Mouse (Mus musculus): ENCODE data around the gene Sh3bp2. TPM values are rescaled to one million over a fixed set of nuclear protein-coding genes. Genes with fewer than 3 reads are reported as not detected.
"Not testable (repeated sequence)": the region's sequence is repeated elsewhere in the genome, so short reads cannot be mapped to it uniquely, and the experiment has no call there.

The Sh3bp2 gene
- polyA plus RNA-seq, 1 experiment from 2014 or later = 3.7 TPM

DNA sequence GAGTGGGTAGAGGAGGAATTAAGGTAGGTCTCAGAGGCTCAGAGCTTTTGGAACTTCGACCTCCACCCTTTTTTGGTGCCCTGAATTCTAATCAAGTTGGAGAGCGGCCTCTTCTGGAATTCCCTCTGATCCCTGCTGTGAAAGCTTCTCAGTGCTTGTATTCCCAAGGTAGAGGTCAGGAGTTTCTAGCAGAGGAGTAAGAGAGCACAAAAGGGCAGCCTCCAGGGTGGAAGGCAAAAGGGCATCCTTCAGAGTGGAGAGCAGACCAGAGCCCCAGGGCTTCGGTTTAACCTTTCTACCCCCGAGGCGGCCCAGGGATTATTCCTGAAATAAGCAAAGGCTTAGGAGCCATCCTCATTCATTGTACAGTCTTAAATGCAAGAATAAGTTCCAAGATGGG is 64.4 kb downstream of the Sh3bp2 start:
- no peaks in the 10 kb centered on the region for H3K27me3 ChIP-seq (replicated peaks; ENCODE audit: control insufficient read depth, insufficient read depth, low read length)
- no peak overlapping the region for H3K27ac ChIP-seq (ENCODE audit: low read length)
- no peak overlapping the region for H3K4me3 ChIP-seq (ENCODE audit: low read length)
- peaks cover 3% of the 10 kb centered on the region; the same call in 1 of the 2 replicates for H3K36me3 ChIP-seq (ENCODE audit: control insufficient read depth, insufficient read depth, low read length)
- no peaks in the 10 kb centered on the region for H3K4me1 ChIP-seq (ENCODE audit: control insufficient read depth, insufficient read depth, low read length)
- H3K9ac ChIP-seq (ENCODE audit: low read depth, low read length) = no peak overlapping the region
- no peak overlapping the region for H3K4me2 ChIP-seq (ENCODE audit: low read depth, low read length)
- ATAC-seq = no peak
- 47% methylated on average over 5 of the region's 5 CpGs for WGBS
- H3K9me3 ChIP-seq (ENCODE audit: control insufficient read depth, low read length) = no peaks in the 10 kb centered on the region

- ATAC-seq = no peak
- no peak overlapping the region for H3K27ac ChIP-seq (ENCODE audit: low read length)
- no peak overlapping the region for H3K4me3 ChIP-seq (ENCODE audit: low read length)
- no peak overlapping the region for H3K4me2 ChIP-seq (ENCODE audit: low read depth, low read length)
- WGBS = 65% methylated on average over 4 of the region's 4 CpGs
- H3K9ac ChIP-seq (ENCODE audit: low read depth, low read length) = no peak overlapping the region
- H3K27me3 ChIP-seq (replicated peaks; ENCODE audit: control insufficient read depth, insufficient read depth, low read length) = no peaks in the 10 kb centered on the region
- H3K9me3 ChIP-seq (ENCODE audit: control insufficient read depth, low read length) = no peaks in the 10 kb centered on the region
- no peaks in the 10 kb centered on the region for H3K4me1 ChIP-seq (ENCODE audit: control insufficient read depth, insufficient read depth, low read length)
- peaks cover 3% of the 10 kb centered on the region; the same call in 1 of the 2 replicates for H3K36me3 ChIP-seq (ENCODE audit: control insufficient read depth, insufficient read depth, low read length)
These were observed 65.1 kb downstream of the Sh3bp2 start for GRCm38 (mm10) chr5:34590702-34591101.

DNA sequence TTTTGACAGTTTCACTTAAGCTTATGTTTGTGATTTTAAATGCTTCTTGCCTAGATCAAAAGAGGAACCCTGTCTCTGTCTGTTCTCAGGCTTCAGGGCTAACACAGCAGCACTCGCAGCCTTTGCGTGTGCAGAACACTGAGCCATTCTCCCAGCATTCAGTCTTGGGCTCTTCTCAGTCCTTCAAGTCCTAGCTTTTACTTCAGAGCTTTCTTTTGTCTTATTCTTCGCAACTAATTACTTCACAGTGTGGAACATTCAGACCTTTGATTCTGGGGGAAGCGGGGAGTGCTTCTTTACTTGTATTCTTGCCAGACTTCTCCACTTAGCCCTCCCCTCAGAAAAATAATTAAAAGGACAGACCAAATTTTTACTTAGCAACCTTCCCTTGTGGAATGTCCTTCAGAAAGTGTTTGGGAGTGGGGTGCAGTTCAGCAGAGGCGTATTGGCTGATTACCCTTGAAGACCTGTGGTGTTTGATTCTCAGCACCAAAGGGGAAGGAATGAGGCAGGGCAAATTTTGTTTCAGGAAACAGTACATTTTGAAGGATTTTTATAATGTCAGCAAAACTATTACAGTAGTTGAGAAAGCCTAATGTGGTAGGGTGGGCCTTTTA is 65.9 kb downstream of the Sh3bp2 start:
- Histone ChIP-seq H3K27ac (ENCODE audit: low read length) (no peak overlapping the region), H3K36me3 (ENCODE audit: control insufficient read depth, insufficient read depth, low read length) (peaks cover 3% of the 10 kb centered on the region; the same call in 1 of the 2 replicates), H3K9ac (ENCODE audit: low read depth, low read length) (no peak overlapping the region), H3K4me1 (ENCODE audit: control insufficient read depth, insufficient read depth, low read length) (no peaks in the 10 kb centered on the region), H3K4me3 (ENCODE audit: low read length) (no peak overlapping the region), H3K9me3 (ENCODE audit: control insufficient read depth, low read length) (no peaks in the 10 kb centered on the region), H3K4me2 (ENCODE audit: low read depth, low read length) (no peak overlapping the region), H3K27me3 (replicated peaks; ENCODE audit: control insufficient read depth, insufficient read depth, low read length) (no peaks in the 10 kb centered on the region)
- WGBS = 69% methylated on average over 5 of the region's 5 CpGs
- ATAC-seq = no peak

DNA sequence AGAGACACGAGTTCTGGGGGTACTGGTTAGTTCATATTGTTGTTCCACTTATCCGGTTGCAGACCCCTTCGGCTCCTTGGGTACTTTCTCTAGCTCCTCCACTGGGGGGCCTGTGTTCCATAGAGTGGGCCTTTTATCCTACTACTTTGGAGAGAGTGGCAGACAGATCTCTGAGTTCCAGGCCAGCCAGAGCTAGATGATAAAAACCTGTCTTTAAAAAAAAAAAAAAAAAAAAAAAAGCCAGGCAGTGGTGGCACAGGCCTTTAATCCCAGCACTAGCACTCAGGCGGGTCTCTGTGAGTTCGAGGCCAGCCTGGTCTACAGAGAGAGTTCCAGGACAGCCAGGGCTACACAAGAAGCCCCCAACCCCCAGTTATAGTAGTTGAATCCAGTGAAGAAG is 66.6 kb downstream of the Sh3bp2 start:
- not testable (repeated sequence) for H3K4me2 ChIP-seq (ENCODE audit: low read depth, low read length); H3K27ac ChIP-seq (ENCODE audit: low read length); H3K9ac ChIP-seq (ENCODE audit: low read depth, low read length); H3K4me3 ChIP-seq (ENCODE audit: low read length); H3K4me1 ChIP-seq (ENCODE audit: control insufficient read depth, insufficient read depth, low read length); ATAC-seq; H3K9me3 ChIP-seq (ENCODE audit: control insufficient read depth, low read length); H3K27me3 ChIP-seq (replicated peaks; ENCODE audit: control insufficient read depth, insufficient read depth, low read length); H3K36me3 ChIP-seq (ENCODE audit: control insufficient read depth, insufficient read depth, low read length)
- 91% methylated on average over 5 of the region's 5 CpGs for WGBS

- H3K27me3 ChIP-seq (replicated peaks; ENCODE audit: control insufficient read depth, insufficient read depth, low read length) = no peaks in the 10 kb centered on the region
- no peak overlapping the region for H3K4me3 ChIP-seq (ENCODE audit: low read length)
- H3K9ac ChIP-seq (ENCODE audit: low read depth, low read length) = no peak overlapping the region
- H3K4me2 ChIP-seq (ENCODE audit: low read depth, low read length) = no peak overlapping the region
- ATAC-seq = no peak
- H3K27ac ChIP-seq (ENCODE audit: low read length) = no peak overlapping the region
- WGBS = 91% methylated on average over 6 of the region's 6 CpGs
- no peaks in the 10 kb centered on the region for H3K9me3 ChIP-seq (ENCODE audit: control insufficient read depth, low read length)
- no peaks in the 10 kb centered on the region for H3K4me1 ChIP-seq (ENCODE audit: control insufficient read depth, insufficient read depth, low read length)
- peaks cover 3% of the 10 kb centered on the region; the same call in 1 of the 2 replicates for H3K36me3 ChIP-seq (ENCODE audit: control insufficient read depth, insufficient read depth, low read length)
These were observed 67.0 kb downstream of the Sh3bp2 start for GRCm38 (mm10) chr5:34592666-34593065.

DNA sequence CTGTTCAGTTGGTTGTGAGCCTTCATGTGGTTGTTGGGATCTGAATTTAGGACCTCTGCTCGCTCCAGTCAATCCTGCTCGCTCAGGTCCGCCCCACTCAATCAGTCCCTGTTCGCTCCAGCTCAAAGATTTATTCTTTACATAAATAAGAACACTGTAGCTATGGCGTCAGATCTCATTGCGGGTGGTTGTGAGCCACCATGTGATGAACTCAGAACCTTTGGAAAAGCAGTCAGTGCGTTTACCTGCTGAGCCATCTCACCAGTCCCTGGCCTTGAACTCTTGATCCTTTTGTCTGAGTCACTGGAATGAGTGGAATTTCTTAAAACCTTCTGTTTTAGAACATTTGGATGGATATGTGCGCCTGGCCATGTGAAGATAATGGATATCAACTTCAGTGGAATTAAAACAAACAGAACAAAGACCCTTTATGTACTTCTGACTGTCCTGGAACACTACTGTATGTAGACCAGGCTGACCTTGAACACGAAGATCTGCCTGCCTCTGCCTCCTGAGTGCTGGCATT is 67.6 kb downstream of the Sh3bp2 start:
- Histone ChIP-seq H3K27ac (ENCODE audit: low read length) (no peak overlapping the region), H3K4me3 (ENCODE audit: low read length) (no peak overlapping the region), H3K27me3 (replicated peaks; ENCODE audit: control insufficient read depth, insufficient read depth, low read length) (no peaks in the 10 kb centered on the region), H3K4me2 (ENCODE audit: low read depth, low read length) (no peak overlapping the region), H3K4me1 (ENCODE audit: control insufficient read depth, insufficient read depth, low read length) (no peaks in the 10 kb centered on the region), H3K9ac (ENCODE audit: low read depth, low read length) (no peak overlapping the region), H3K36me3 (ENCODE audit: control insufficient read depth, insufficient read depth, low read length) (peaks cover 3% of the 10 kb centered on the region; the same call in 1 of the 2 replicates), H3K9me3 (ENCODE audit: control insufficient read depth, low read length) (no peaks in the 10 kb centered on the region)
- WGBS = 92% methylated on average over 9 of the region's 9 CpGs
- ATAC-seq = no peak

DNA sequence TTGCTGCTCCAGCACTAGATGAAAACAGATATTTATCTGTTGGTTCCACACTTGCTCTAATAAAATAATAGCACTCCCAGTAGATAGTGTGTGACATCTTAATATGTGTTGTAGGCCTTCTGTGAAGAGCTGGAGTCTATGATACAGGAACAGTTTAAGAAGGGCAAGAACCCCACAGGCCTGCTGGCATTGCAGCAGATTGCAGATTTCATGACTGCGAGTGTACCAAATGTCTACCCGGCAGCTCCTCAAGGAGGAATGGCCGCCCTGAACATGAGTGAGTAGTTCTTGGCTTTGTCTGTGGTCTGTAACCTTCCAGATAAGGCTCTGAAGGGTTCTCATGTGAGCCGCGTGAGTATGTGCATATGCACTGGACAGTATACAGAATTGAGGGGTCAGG is 78.9 kb downstream of the Sh3bp2 start:
- 95% methylated on average over 5 of the region's 5 CpGs for WGBS
- H3K36me3 ChIP-seq (ENCODE audit: control insufficient read depth, insufficient read depth, low read length) = peaks cover 4% of the 10 kb centered on the region; the same call in 1 of the 2 replicates
- H3K9me3 ChIP-seq (ENCODE audit: control insufficient read depth, low read length) = no peaks in the 10 kb centered on the region

GRCm38 (mm10) chr5:34607100-34607880 is 81.7 kb downstream of the Sh3bp2 start:
- H3K9me3 ChIP-seq (ENCODE audit: control insufficient read depth, low read length) = no peaks in the 10 kb centered on the region
- H3K4me2 ChIP-seq (ENCODE audit: low read depth, low read length) = no peak overlapping the region
- H3K27me3 ChIP-seq (replicated peaks; ENCODE audit: control insufficient read depth, insufficient read depth, low read length) = no peaks in the 10 kb centered on the region
- WGBS = 86% methylated on average over 8 of the region's 8 CpGs
- H3K4me3 ChIP-seq (ENCODE audit: low read length) = no peak overlapping the region
- H3K36me3 ChIP-seq (ENCODE audit: control insufficient read depth, insufficient read depth, low read length) = peaks cover 9% of the 10 kb centered on the region; the same call in 1 of the 2 replicates
- ATAC-seq = no peak
- H3K9ac ChIP-seq (ENCODE audit: low read depth, low read length) = no peak overlapping the region
- H3K4me1 ChIP-seq (ENCODE audit: control insufficient read depth, insufficient read depth, low read length) = no peaks in the 10 kb centered on the region
- no peak overlapping the region for H3K27ac ChIP-seq (ENCODE audit: low read length)

More for the DNA sequence above, 78.9 kb downstream of the Sh3bp2 start:
- H3K4me2 ChIP-seq (ENCODE audit: low read depth, low read length) = no peak overlapping the region
- no peaks in the 10 kb centered on the region for H3K27me3 ChIP-seq (replicated peaks; ENCODE audit: control insufficient read depth, insufficient read depth, low read length)
- no peak overlapping the region for H3K27ac ChIP-seq (ENCODE audit: low read length)
- no peak overlapping the region for H3K4me3 ChIP-seq (ENCODE audit: low read length)
- H3K9ac ChIP-seq (ENCODE audit: low read depth, low read length) = no peak overlapping the region
- H3K4me1 ChIP-seq (ENCODE audit: control insufficient read depth, insufficient read depth, low read length) = no peaks in the 10 kb centered on the region
- ATAC-seq = no peak

GRCm38 (mm10) chr5:34608226-34608625 is 82.6 kb downstream of the Sh3bp2 start:
- no peak overlapping the region for H3K27ac ChIP-seq (ENCODE audit: low read length)
- no peaks in the 10 kb centered on the region for H3K9me3 ChIP-seq (ENCODE audit: control insufficient read depth, low read length)
- H3K4me2 ChIP-seq (ENCODE audit: low read depth, low read length) = no peak overlapping the region
- no peak overlapping the region for H3K4me3 ChIP-seq (ENCODE audit: low read length)
- H3K4me1 ChIP-seq (ENCODE audit: control insufficient read depth, insufficient read depth, low read length) = no peaks in the 10 kb centered on the region
- WGBS = 58% methylated on average over 3 of the region's 3 CpGs
- no peaks in the 10 kb centered on the region for H3K27me3 ChIP-seq (replicated peaks; ENCODE audit: control insufficient read depth, insufficient read depth, low read length)
- ATAC-seq = no peak
- no peak overlapping the region for H3K9ac ChIP-seq (ENCODE audit: low read depth, low read length)
- peaks cover 13% of the 10 kb centered on the region for H3K36me3 ChIP-seq (ENCODE audit: control insufficient read depth, insufficient read depth, low read length)

Data from intestine, embryonic 16.5 days (tissue).